Comparison of ENCODE assay signal across 9 mouse cellular contexts in the genomic region with DNA sequence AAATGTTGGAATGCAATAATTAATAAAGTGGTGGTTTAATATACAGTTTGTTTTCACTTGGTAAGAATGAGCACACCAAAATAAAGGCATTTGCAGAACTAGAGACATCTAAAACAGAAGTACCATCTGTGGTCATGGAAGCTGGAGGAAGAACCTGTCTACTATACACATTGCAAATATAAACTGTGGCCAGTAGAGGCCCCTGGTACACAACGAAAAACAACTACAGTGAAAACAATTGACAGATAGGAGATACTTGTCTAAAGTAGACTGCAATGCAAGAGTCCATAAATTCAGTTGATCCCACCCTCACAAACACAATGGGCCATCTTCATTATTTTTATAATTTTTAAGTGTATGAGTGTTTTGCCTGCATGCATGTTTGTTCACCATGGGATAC. TPM values are rescaled to one million over a fixed set of nuclear protein-coding genes. Genes with fewer than 3 reads are reported as not detected.
DNase-seq lines count a peak whose midpoint lies in the region; ATAC-seq and TF ChIP-seq lines count a peak whose summit lies in the region.
"Had no signal": no experiment of that assay in that cellular context is flagged by ENCODE, and none has a peak within 500 bp of the region (broad histone marks: within the 10 kb centered on the region; RNA-seq: fewer than 3 reads in every experiment).

No protein-coding gene starts in this region.

- H3K9me3 ChIP-seq in heart, embryonic 10.5 days, result no peaks in the 10 kb centered on the region
- H3K9me3 ChIP-seq in lung, postnatal 0 days (ENCODE audit: low read length), result no peaks in the 10 kb centered on the region
- H3K9me3 ChIP-seq in forebrain, embryonic 11.5 days (ENCODE audit: control insufficient read depth, low read length), result no peaks in the 10 kb centered on the region
- H3K9me3 ChIP-seq: embryonic facial prominence, embryonic 12.5 days had no signal

- no peaks in the 10 kb centered on the region for H3K4me1 ChIP-seq in heart, embryonic 10.5 days
- no peaks in the 10 kb centered on the region for H3K4me1 ChIP-seq in lung, postnatal 0 days (ENCODE audit: insufficient read depth, low read depth, low read length)
- no peaks in the 10 kb centered on the region for H3K4me1 ChIP-seq in forebrain, embryonic 11.5 days (replicated peaks; ENCODE audit: control insufficient read depth, insufficient read depth, low read length)
- H3K4me1 ChIP-seq: embryonic facial prominence, embryonic 12.5 days had no signal

- H3K27me3 ChIP-seq in heart, embryonic 10.5 days (ENCODE audit: insufficient read depth, poor library complexity, severe bottlenecking), result no peaks in the 10 kb centered on the region
- H3K27me3 ChIP-seq in lung, postnatal 0 days (replicated peaks; ENCODE audit: insufficient read depth, low read length), result no peaks in the 10 kb centered on the region
- no peaks in the 10 kb centered on the region for H3K27me3 ChIP-seq in forebrain, embryonic 11.5 days (ENCODE audit: control insufficient read depth, insufficient read depth, low read length)
- H3K27me3 ChIP-seq: embryonic facial prominence, embryonic 12.5 days had no signal

- no peak overlapping the region for H3K27ac ChIP-seq in heart, embryonic 10.5 days
- no peak overlapping the region for H3K27ac ChIP-seq in lung, postnatal 0 days (ENCODE audit: low read length)
- no peak overlapping the region for H3K27ac ChIP-seq in forebrain, embryonic 11.5 days (ENCODE audit: low read depth, low read length)
- H3K27ac ChIP-seq: embryonic facial prominence, embryonic 12.5 days had no signal

- no peaks in the 10 kb centered on the region for H3K36me3 ChIP-seq in heart, embryonic 10.5 days
- no peaks in the 10 kb centered on the region for H3K36me3 ChIP-seq in lung, postnatal 0 days (ENCODE audit: insufficient read depth, low read length)
- no peaks in the 10 kb centered on the region for H3K36me3 ChIP-seq in forebrain, embryonic 11.5 days (ENCODE audit: control insufficient read depth, insufficient read depth, low read length)
- H3K36me3 ChIP-seq: embryonic facial prominence, embryonic 12.5 days had no signal

- ATAC-seq in lung, postnatal 0 days, result no peak
- ATAC-seq in forebrain, embryonic 11.5 days (replicated peaks; ENCODE audit: low FRiP score), result no peak

- intact Hi-C loops in heart, postnatal 10 days (cut with DNase I), result loop anchor here (10.0 kb wide), 1 partner anchor 268 kb away; the partner anchor contains the start of gene Las1l

- H3K9ac ChIP-seq in lung, postnatal 0 days (replicated peaks; ENCODE audit: low read depth), result no peak overlapping the region
- H3K9ac ChIP-seq in forebrain, embryonic 11.5 days (ENCODE audit: low read length), result no peak overlapping the region
- H3K9ac ChIP-seq: embryonic facial prominence, embryonic 12.5 days had no signal

- H3K4me2 ChIP-seq in lung, postnatal 0 days (replicated peaks; ENCODE audit: low read depth, low read length), result no peak overlapping the region
- no peak overlapping the region for H3K4me2 ChIP-seq in forebrain, embryonic 11.5 days (ENCODE audit: low read depth, low read length, severe bottlenecking)
- H3K4me2 ChIP-seq: embryonic facial prominence, embryonic 12.5 days had no signal

- peak; percentile 5 to 13 for DNase-seq in heart, postnatal 10 days
- DNase-seq in heart, embryonic 10.5 days (ENCODE audit: low spot score), result no peak
- DNase-seq in lung, postnatal 0 days (ENCODE audit: low spot score), result peak; percentile 14
- DNase-seq in lung, postnatal 25 days (ENCODE audit: low spot score), result no peak
- DNase-seq in R1 (ENCODE audit: low read depth, low spot score), result peak; percentile 3
- peak; percentile 33 for DNase-seq in retina, postnatal 1 day
- DNase-seq in forebrain, embryonic 11.5 days (ENCODE audit: low spot score), result no peak
- DNase-seq in adrenal gland, adult 8-10 months, result no peak

- no peak overlapping the region for H3K4me3 ChIP-seq in heart, embryonic 10.5 days
- H3K4me3 ChIP-seq in lung, postnatal 0 days (ENCODE audit: low read depth, low read length), result no peak overlapping the region
- no peak overlapping the region for H3K4me3 ChIP-seq in forebrain, embryonic 11.5 days (ENCODE audit: low read depth, low read length)
- H3K4me3 ChIP-seq: embryonic facial prominence, embryonic 12.5 days had no signal

- 43% methylated on average over 1 of the region's 1 CpGs for WGBS in heart, embryonic 10.5 days
- 28% methylated on average over 1 of the region's 1 CpGs for WGBS in lung, postnatal 0 days
- WGBS in forebrain, embryonic 11.5 days, result 56% methylated on average over 1 of the region's 1 CpGs

- TF ChIP-seq CTCF in lung, postnatal 0 days (IDR thresholded peaks at IDR 0.05), result peak; percentile 48

- TF ChIP-seq EP300 in lung, postnatal 0 days (IDR thresholded peaks at IDR 0.05), result no peak

RNA-seq across cellular contexts. Expression of gene Zc3h12b, which starts 24.4 kb away (rescaled TPM):
- 1 to 10 TPM; 1.5 to 1.6 TPM for total RNA-seq in heart, postnatal 10 days (2021)
- polyA plus RNA-seq in heart, embryonic 10.5 days (2016; fragmentation: Nextera tagmentation; extraction: Ambion mirVana), result 2.6 and 3.5 TPM in 2 replicates
- 0.38 and 0.68 TPM in 2 replicates for polyA plus RNA-seq in lung, postnatal 0 days (2015; fragmentation: Nextera tagmentation; extraction: Ambion mirVana)
- polyA plus RNA-seq in forebrain, embryonic 11.5 days (2014; fragmentation: Nextera tagmentation; extraction: Ambion mirVana), result 3.6 and 3.7 TPM in 2 replicates
- total RNA-seq in adrenal gland, adult 8-10 months (2022), result 1 to 10 TPM; 3.4 to 6.5 (median 5.6) TPM

RNA-seq across cellular contexts. Expression of gene Zc4h2, which starts 28.8 kb away (rescaled TPM):
- total RNA-seq in heart, postnatal 10 days (2021), result 1 to 10 TPM; 2.4 to 3.4 TPM
- polyA plus RNA-seq in heart, embryonic 10.5 days (2016; fragmentation: Nextera tagmentation; extraction: Ambion mirVana), result 10.4 and 16.1 TPM in 2 replicates
- 5.3 and 6.0 TPM in 2 replicates for polyA plus RNA-seq in lung, postnatal 0 days (2015; fragmentation: Nextera tagmentation; extraction: Ambion mirVana)
- polyA plus RNA-seq in forebrain, embryonic 11.5 days (2014; fragmentation: Nextera tagmentation; extraction: Ambion mirVana), result 44.2 and 45.0 TPM in 2 replicates
- total RNA-seq in adrenal gland, adult 8-10 months (2022), result 1 to 10 TPM; 2.8 to 5.7 (median 4.4) TPM

Comparison
In these comparisons a context has a peak if more than half of its experiments do, and no peak if none do; other contexts are left out.
1. DNase-seq: peak in heart, postnatal 10 days (2 of 2), lung, postnatal 0 days (single experiment), R1 (single experiment) and retina, postnatal 1 day (single experiment); none in heart, embryonic 10.5 days (single experiment), lung, postnatal 25 days (single experiment), forebrain, embryonic 11.5 days (single experiment) and adrenal gland, adult 8-10 months (single experiment).